Mouse (Mus musculus): Measurements from ENCODE around the gene Wdcp. TPM values are rescaled to one million over a fixed set of nuclear protein-coding genes. Genes with fewer than 3 reads are reported as not detected.

The Wdcp gene
- 10 to 100 TPM in 1 of 2 experiments, 1 to 10 TPM in 1; 9.4 to 10.3 TPM for polyA plus RNA-seq (2017; shearing (Covaris generic))

GRCm38 (mm10) chr12:4842890-4843597, at the start of gene Wdcp:
TSS of gene Wdcp (plus strand) at chr12:4843303.

DNA sequence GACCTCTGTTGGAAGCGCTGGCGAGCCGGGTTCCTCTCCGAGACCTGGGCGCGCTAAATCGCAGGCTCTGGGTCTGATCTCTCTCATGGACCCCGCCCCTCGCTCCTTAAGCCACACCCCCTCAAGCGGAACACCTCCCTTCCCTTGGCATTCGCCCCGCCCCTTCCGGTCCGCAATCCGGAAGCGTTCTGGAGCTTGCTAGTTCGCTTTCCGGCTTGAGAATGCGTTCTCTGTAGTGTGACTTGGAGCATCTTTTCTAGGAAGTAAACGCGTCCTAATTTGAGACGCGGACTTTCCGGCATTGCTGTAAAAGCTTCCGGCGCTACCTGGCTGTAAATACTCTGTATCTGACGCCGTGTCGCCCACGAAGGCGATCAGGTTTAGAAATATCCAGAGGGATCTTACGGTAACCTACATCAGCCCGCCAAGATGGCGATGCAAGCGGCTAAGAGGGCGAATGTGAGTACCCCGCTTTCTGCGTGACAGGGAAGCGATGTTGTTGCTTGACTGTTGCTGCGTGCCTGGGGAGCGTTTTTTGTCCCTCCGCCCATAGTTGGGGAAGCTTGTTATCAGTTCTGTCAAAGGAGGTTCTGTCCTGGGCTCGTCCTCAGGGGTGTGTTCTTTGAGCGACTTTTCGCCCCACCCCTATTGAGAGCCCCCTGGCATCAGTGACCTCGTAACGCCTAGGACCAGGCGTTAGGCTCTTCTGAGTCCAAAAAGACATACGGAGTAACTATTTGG, 25.6 kb upstream of the Wdcp start, which contains the start of gene Sf3b6:
Gene Sf3b6 (plus strand): TSS at position 184 of the 741 bp plus-strand sequence.

GRCm38 (mm10) chr12:4841392-4841887, 1.7 kb upstream of the Wdcp start, which contains the start of gene Fkbp1b:
TSS of gene Fkbp1b (minus strand) at chr12:4841591.

DNA sequence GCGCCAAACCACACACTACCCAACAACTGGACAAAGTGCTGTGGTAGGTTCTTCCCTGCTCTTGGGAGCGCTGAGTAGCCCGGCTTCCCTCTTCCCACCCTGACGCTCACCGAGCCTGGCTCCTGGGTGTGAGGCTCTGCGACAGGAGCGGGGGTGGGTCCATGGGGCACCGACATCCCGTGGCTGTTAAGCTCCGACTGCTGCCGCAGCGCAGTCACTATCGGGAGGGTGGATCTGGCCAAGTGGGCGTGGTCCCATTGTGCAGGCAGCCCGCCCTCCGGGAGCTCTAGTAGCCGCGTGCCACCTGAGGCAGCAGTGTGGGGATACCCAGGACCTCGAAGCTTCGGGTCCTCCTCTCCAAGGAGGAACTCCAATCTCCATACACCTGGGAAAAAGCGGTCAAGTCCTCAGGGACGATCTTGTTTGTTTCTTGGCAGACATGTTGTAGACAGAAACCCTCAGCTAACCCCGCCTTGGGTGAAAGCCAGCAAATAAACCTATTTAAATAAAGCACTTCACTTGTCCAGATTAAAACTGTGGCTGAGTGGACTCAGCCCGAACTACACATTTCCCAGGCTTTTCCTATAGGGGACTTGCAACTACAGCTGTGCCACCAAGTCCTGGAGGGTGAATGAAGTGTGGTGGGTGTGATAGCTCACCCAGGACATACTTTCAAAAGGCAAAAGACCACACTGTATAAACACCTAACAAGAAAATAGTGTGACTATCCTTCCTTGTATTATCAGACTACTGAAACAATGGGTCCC, 31.2 kb downstream of the Wdcp start, which contains the start of gene Mfsd2b:
Gene Mfsd2b (minus strand): TSS at position 199 of the 767 bp plus-strand sequence.

DNA sequence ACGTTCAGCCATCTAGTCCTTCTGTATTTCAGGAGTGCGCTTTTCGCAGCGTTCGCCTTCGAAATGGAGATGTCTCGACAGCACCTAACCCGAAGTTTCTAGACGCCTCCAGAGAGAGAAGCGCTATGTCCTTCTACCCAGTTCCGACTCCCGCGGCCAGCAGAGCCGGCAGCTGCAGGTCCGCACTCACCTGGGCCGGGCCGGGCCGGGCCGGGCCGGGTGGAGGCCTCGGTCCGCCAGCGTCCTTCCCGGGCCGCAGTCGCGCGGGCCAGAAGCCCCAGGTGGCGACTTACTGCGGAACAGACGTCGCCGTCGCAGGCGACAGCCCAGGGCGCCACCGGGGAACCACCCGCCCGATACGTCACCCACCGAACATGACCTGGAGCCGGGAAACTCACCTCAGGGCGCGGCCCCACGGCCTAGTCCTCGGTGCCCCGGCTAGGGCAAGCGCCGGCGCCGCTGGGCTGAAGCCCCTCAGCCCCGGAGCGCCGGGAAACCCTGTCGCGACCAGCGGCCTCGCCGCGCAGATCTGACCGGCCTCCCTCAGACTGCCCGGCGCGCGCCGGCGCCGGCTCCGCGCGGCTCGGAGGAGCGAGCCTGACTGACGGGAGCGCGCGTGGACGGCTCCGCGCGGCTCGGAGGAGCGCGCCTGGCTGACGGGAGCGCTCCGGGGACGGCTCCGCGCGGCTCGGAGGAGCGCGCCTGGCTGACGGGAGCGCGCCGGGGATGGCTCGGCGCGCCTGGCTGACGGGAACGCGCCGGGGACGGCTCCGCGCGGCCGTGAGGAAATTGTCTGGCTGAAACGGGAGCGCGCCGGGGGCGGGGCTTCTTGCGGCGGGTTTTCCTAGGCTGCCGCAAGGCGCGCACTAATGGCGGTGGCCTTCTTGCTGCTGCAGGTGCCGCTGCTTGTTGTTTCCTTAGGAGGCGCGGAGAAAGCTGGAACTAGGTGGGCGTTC, 64.1 kb downstream of the Wdcp start, which contains the start of gene Ubxn2a:
Gene Ubxn2a (minus strand): TSS at position 755 of the 956 bp plus-strand sequence.

Other genes with a start within 250 kb of the Wdcp start
- gene Fam228a, start 104.9 kb upstream of the Wdcp start, polyA plus RNA-seq (2017; shearing (Covaris generic)): under 1 TPM in 1 of 2 experiments, not detected in 1; 0.55 TPM
- gene Pfn4, start 74.3 kb upstream of the Wdcp start, polyA plus RNA-seq (2017; shearing (Covaris generic)): 1 to 10 TPM in 1 of 2 experiments, under 1 TPM in 1; 0.43 to 1.5 TPM
- gene Fam228b, start 74.0 kb upstream of the Wdcp start, polyA plus RNA-seq (2017; shearing (Covaris generic)): 1 to 10 TPM in 1 of 2 experiments, not detected in 1; 1.2 TPM
- 100 to 1,000 TPM; 341 to 477 TPM for gene Sf3b6, start 25.8 kb upstream of the Wdcp start, polyA plus RNA-seq (2017; shearing (Covaris generic))
- gene Fkbp1b, start 1.7 kb upstream of the Wdcp start, polyA plus RNA-seq (2017; shearing (Covaris generic)): 1 to 10 TPM in 1 of 2 experiments, not detected in 1; 1.4 TPM
- gene Mfsd2b, start 31.1 kb downstream of the Wdcp start, polyA plus RNA-seq (2017; shearing (Covaris generic)): under 1 TPM; 0.70 to 0.93 TPM
- gene Ubxn2a, start 64.4 kb downstream of the Wdcp start, polyA plus RNA-seq (2017; shearing (Covaris generic)): 10 to 100 TPM; 34.2 to 37.8 TPM
- gene Atad2b, start 74.0 kb downstream of the Wdcp start, polyA plus RNA-seq (2017; shearing (Covaris generic)): 10 to 100 TPM; 51.5 to 54.2 TPM

All from activated CD4-positive, CD25-positive, alpha-beta regulatory T cell (primary cell).